Mouse (Mus musculus) thymus, postnatal 0 days (tissue): ENCODE measurements around the gene Tmcc1. TPM values are rescaled to one million over a fixed set of nuclear protein-coding genes. Genes with fewer than 3 reads are reported as not detected.

ENCODE experiments used
- DNase-seq: peaks from one replicate; pipeline ENCODE4 v3.0.0-alpha.2; 2015; ENCODE audit warnings: low spot score
- polyA plus RNA-seq: library from polyadenylated mRNA; unstranded; fragments of >200 nt; fragmentation: Nextera tagmentation; extraction: Ambion mirVana; gene quantifications from 2 replicates; pipeline ENCODE4 v1.2.1, GENCODE M21; 2015

The Tmcc1 gene
- polyA plus RNA-seq, 1 experiment from 2014 or later: 11.1 TPM

GRCm38 (mm10) chr6:115973139-115973875 lies 220.0 kb downstream of the Tmcc1 start:
- no peak for DNase-seq

GRCm38 (mm10) chr6:115972083-115972764 lies 221.1 kb downstream of the Tmcc1 start:
- no peak for DNase-seq

- peak; percentile 82 for DNase-seq
Observed at GRCm38 (mm10) chr6:115971273-115972060, 221.8 kb downstream of the Tmcc1 start.

GRCm38 (mm10) chr6:115969952-115970351 lies 223.3 kb downstream of the Tmcc1 start:
- DNase-seq: peak; percentile 58

GRCm38 (mm10) chr6:115969103-115969502 lies 224.2 kb downstream of the Tmcc1 start:
- DNase-seq: no peak

- no peak for DNase-seq
Observed at GRCm38 (mm10) chr6:115968700-115969099, 224.6 kb downstream of the Tmcc1 start.

Other genes starting within 250 kb of the Tmcc1 start
- gene H1foo, start 248.5 kb downstream of the Tmcc1 start, polyA plus RNA-seq: 0.23 and 0.28 TPM in 2 replicates
- gene Plxnd1, start 198.5 kb downstream of the Tmcc1 start, polyA plus RNA-seq: 45.4 and 47.4 TPM in 2 replicates
- gene Washc2, start 14.6 kb upstream of the Tmcc1 start, polyA plus RNA-seq: 27.1 and 30.0 TPM in 2 replicates
- gene Zfand4, start 70.7 kb upstream of the Tmcc1 start, polyA plus RNA-seq: 7.0 and 9.2 TPM in 2 replicates
- gene March8, start 144.5 kb upstream of the Tmcc1 start, polyA plus RNA-seq: 5.7 and 6.6 TPM in 2 replicates